Mouse (Mus musculus): Measurements from ENCODE around the gene Ankrd13a.
A peak's percentile ranks its signal among the peaks of the same experiment; 100 is the strongest.

Ankrd13a gene

GRCm38 (mm10) chr5:114779956-114780489, 5.5 kb downstream of the Ankrd13a start:
- no peak for TF ChIP-seq GATA4 (IDR thresholded peaks at IDR 0.05; ENCODE audit: insufficient replicate concordance, low read length)

DNA sequence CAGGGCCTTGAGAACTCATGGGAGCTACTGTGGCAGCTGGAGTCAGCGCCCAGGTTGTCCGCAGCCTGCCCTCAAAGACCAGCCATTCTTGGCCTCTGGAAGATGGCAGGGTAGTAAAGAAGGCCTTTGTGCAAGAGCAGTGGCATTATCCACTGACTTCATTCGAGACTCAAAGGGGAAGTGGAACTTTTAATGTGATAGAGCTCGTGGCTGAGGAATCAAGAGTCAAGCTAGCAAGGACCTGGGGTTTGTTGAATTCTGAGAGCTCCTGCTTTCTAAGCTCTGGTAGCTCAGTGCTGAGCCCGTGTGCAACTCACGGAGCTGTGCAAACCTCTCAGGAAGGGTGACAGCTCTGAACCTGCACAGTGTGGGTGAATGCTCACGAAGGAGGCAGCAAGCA, 6.4 kb downstream of the Ankrd13a start:
- TF ChIP-seq GATA4 (IDR thresholded peaks at IDR 0.05; ENCODE audit: insufficient replicate concordance, low read length) = no peak

- no peak for TF ChIP-seq GATA4 (IDR thresholded peaks at IDR 0.05; ENCODE audit: insufficient replicate concordance, low read length)
Measured at GRCm38 (mm10) chr5:114782991-114783390, 8.5 kb downstream of the Ankrd13a start.

DNA sequence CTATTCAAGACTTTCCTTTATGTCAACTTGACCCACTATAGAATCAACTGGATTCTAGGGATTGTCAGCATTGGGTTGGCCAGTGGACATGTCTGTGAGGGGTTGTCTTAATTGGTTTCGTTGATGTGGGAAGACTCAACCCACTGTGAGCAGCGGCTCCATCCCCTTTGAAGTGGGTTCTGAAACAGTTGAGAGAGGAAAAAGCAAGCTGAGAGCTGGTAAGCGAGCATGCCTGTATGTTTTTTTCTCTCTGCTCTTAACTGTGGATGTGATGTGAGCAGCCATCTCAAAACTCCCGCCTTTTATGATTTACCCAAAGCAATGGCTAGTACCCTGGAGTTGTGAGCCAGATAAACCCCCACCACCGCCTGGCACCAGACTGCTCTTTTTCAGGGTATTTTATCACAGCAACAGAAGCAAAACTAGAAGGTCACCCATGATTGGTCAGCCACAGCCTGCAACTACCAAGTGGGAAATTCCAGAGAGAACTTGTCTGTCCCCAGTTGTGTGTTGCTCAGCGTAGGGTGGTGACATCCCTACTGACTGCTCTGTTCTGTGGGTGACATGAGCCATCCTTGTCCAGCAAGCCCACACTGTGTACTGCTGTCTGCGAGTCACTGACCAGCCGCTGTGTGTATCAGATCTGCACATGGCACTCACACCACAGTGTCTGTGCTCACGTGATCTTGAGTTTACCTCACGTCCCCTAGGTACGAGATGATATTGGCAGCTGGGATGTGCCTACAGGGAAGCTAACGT, 9.1 kb downstream of the Ankrd13a start:
- no peak for TF ChIP-seq GATA4 (IDR thresholded peaks at IDR 0.05; ENCODE audit: insufficient replicate concordance, low read length)

DNA sequence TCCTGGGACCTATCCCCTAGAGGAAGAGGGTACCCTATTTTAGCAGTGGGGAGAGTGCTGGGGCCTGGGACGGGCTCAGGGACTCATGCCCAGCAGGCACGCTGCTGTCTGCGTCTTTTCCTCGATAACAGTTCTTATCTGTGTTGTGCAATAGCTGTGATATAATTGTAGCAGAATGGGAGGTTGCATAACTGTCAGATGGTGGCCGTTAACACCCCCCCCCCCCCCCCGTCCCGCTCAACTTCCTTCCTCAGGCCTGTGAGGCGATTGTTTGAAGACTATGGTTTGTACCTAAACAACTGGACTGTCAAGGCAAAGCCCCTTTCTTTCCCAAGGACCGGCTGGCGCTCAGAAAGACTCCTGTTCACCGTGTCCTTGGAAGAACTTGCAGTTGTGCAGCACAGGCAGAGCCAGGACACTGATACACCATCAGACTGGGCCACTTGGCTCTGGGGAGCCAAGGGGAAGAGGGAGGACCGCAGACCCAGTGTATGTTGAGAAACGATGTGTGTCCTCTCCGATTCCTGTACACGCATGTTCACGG, 10.2 kb downstream of the Ankrd13a start:
- peak; percentile 98 for TF ChIP-seq GATA4 (IDR thresholded peaks at IDR 0.05; ENCODE audit: insufficient replicate concordance, low read length)

DNA sequence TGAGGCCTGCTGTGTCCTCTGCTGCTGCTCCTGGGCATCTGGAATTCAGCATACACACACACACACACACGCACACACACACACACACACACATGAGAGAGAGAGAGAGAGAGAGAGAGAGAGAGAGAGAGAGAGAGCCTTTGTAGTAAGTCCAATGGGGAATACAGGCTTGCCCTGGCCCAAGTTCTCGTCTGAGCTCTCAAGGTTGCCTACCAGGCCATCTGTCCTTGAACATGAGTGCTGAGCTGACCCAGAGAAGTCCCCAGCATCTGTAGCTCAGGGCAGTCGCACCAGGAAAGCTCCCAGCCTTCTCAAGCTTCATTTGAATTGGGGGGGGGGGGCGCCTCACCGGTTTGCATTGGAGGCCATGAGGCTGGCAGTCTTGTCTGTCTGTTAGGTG, 10.7 kb downstream of the Ankrd13a start:
- no peak for TF ChIP-seq GATA4 (IDR thresholded peaks at IDR 0.05; ENCODE audit: insufficient replicate concordance, low read length)

DNA sequence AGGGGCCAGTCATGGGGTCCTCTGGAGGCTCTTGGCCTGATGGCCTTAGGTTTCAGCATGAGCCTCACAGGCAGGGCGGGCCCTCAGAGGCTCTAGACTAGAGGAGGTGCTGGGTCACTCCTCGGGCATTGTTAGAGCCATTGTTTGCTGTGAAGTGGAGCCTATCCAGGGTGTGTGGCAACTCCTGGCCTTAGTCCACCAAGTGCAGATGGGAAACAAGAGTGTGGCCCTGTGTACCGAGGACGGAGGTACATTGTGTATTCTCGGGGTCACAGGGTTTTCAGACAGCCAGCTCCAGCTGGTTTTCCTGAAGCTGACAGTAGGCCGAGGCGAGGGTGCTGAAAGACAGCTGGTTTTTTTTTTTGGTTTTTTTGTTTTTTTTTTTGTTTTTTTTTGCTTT, 18.8 kb downstream of the Ankrd13a start:
- TF ChIP-seq GATA4 (IDR thresholded peaks at IDR 0.05; ENCODE audit: insufficient replicate concordance, low read length) = no peak

DNA sequence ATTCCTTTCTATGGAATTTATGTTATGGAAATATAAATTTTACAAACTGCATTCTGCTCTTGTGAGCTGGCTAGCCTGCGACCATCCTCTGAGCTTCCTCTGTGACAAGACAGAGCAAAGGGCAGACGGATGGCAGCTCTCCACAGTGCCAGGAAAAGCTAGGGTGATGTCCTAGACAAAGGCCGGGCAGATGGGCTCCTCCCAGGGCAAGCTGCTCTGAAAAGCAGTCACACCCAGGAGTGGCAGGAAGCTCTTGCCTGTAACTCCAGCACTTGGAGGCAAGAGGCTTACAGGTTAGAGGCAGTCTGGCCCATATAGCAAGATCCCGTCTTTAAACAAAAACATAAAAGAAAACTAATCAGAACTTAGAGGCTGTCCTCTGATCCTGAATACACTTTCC, 20.1 kb downstream of the Ankrd13a start:
- TF ChIP-seq GATA4 (IDR thresholded peaks at IDR 0.05; ENCODE audit: insufficient replicate concordance, low read length) = no peak

- TF ChIP-seq GATA4 (IDR thresholded peaks at IDR 0.05; ENCODE audit: insufficient replicate concordance, low read length) = peak; percentile 41; the same call in 1 of the 2 replicates
Measured at GRCm38 (mm10) chr5:114795231-114795630, 20.8 kb downstream of the Ankrd13a start.

DNA sequence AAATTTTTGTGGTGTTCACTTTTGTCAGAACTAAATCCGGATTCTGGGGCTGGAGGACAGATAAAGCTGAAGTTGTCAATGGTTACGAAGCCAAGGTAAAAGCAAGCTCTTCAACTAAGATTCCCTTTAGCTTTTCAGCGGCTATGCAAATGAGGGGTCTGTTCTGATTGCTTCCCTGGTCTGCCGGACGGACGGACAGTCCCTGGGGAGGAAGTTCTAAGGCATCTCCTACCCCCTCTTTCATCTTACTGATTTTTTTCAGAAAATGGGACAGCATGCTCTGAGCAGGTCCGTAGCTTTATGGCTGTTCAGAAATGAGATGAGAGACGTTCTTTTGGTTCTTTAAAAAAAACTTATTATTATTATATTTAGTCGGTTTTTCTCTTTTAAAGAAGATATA, 21.2 kb downstream of the Ankrd13a start:
- TF ChIP-seq GATA4 (IDR thresholded peaks at IDR 0.05; ENCODE audit: insufficient replicate concordance, low read length) = no peak

DNA sequence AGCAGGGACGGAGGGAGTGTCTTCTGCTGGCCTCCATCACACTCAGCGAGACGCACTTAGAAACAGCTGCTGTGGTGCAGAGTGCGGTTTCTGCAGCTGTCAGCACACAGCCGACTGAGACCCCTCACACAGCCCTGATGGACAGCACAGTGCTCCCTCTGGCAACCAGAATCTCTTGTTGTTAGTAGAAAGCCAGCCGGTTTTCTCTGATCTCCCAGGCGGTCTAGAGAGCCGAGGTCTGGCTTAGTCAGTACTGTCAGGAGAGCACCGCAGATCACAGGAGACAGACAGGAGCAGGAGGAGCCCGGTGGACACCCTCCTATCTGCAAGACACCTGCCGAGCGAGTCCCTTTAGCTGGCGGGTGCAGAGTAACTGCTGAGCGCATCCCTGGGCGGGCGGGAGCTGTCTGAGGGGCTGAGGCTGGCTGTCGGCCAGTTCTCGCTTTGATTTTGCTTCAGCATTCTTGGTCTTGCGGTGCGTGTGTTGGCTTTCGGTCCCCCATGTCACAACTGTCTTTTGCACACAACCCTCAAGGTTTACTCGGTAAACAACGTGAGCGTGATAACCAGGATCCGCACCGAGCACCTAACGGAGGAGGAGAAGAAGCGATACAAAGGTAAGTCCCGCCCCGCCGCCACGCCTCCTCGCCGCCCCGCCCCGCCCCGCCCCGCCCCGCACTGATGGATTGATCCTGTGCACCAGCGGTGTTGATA, 22.0 kb downstream of the Ankrd13a start:
- TF ChIP-seq GATA4 (IDR thresholded peaks at IDR 0.05; ENCODE audit: insufficient replicate concordance, low read length) = no peak

DNA sequence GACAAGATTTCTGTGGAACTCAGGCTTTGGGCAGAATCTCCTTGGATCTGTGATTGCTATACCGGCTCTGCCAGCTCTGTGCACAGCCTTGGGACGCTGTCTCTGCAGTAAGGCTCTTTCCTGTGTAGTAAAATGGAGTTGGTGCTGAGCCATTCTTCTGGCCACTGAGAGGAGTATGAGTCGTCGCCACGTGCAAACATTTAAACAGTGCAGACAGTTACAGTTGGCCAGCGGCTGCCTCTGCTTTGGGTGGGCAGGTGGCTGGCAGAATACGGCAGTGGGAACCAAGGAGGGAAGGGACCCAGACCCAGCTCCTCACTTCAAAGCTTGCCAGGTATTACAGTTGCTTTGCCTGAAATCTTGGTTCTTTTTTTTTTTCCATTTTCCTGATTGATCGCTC, 22.8 kb downstream of the Ankrd13a start:
- no peak for TF ChIP-seq GATA4 (IDR thresholded peaks at IDR 0.05; ENCODE audit: insufficient replicate concordance, low read length)

DNA sequence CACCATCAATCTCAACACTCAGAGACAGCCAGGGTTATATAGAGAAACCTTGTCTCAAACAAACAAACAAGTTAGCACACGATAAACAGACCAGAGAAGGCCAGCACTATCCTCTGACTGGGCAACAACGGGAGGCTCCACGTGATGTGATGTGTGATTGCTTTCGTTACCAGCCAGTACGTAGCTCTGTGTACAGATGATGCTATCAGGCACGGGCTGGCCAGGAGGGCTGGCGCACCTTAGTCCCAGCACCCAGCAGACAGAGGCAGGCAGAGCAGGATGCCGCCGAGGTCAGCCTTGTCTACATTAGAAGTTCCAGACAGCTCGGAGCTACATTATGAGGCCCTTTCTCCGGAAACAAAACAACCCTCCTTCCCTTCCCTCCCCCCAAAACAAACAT, 25.4 kb downstream of the Ankrd13a start:
- TF ChIP-seq GATA4 (IDR thresholded peaks at IDR 0.05; ENCODE audit: insufficient replicate concordance, low read length) = no peak

DNA sequence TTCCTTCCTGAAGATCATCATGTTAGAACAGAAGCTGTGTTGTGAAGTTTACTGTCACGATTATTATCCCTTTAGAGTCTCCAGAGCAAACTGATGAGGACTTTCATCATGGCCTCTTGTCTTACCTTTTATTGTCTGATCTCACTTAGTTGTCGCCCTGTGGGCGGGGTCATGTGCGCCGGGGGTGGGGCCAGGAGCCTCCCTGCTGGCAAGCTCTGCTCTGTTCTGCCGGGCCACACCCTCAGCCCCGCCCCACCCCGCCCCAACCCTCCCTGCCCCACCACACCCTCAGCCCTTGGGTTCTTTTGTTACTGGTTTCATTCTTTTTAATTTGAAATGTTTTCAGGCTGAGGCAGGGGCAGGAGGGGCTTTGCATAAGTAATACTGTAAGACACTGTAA, 26.6 kb downstream of the Ankrd13a start:
- TF ChIP-seq GATA4 (IDR thresholded peaks at IDR 0.05; ENCODE audit: insufficient replicate concordance, low read length) = no peak

- no peak for TF ChIP-seq GATA4 (IDR thresholded peaks at IDR 0.05; ENCODE audit: insufficient replicate concordance, low read length)
Measured at GRCm38 (mm10) chr5:114801841-114802240, 27.4 kb downstream of the Ankrd13a start.

- no peak for TF ChIP-seq GATA4 (IDR thresholded peaks at IDR 0.05; ENCODE audit: insufficient replicate concordance, low read length)
Measured at GRCm38 (mm10) chr5:114803231-114803630, 28.8 kb downstream of the Ankrd13a start.

Data from liver, adult (tissue).